In genomic region chr2:52556961-52557326, GRCm38 (mm10) we compare ENCODE assay signal across 12 mouse cellular contexts.
DNase-seq lines count a peak whose midpoint lies in the region; ATAC-seq and TF ChIP-seq lines count a peak whose summit lies in the region.
"Had no signal": no experiment of that assay in that cellular context is flagged by ENCODE, and none has a peak within 500 bp of the region (broad histone marks: within the 10 kb centered on the region; RNA-seq: fewer than 3 reads in every experiment).

No protein-coding gene starts in this region.

- peak overlapping the region; percentile 73 for H3K9ac ChIP-seq in hindbrain, embryonic 13.5 days
- H3K9ac ChIP-seq in midbrain, embryonic 16.5 days (ENCODE audit: low read depth, low read length): peak overlapping the region; percentile 63
- H3K9ac ChIP-seq: embryonic facial prominence, embryonic 13.5 days had no signal

- no peak for DNase-seq in frontal cortex, postnatal 10 days (ENCODE audit: low spot score in 2 of 2)
- no peak for DNase-seq in adrenal gland, adult 8-10 months
- no peak for DNase-seq in left cerebral cortex, adult 9 months (ENCODE audit: low spot score in 2 of 2)
- DNase-seq in kidney, postnatal 36 days: no peak
- DNase-seq: cerebellum, adult 9-10 months; heart, postnatal 4 days; kidney, adult 9 months had no signal

- H3K27ac ChIP-seq in cortical plate, adult 2 months (ENCODE audit: insufficient read depth, low read length): no peak overlapping the region
- peak overlapping the region; percentile 91; the same call in 1 of the 2 replicates for H3K27ac ChIP-seq in hindbrain, embryonic 13.5 days
- H3K27ac ChIP-seq in midbrain, embryonic 16.5 days (ENCODE audit: low read length): peak overlapping the region; percentile 40; the same call in 1 of the 2 replicates
- H3K27ac ChIP-seq: embryonic facial prominence, embryonic 13.5 days had no signal

- H3K36me3 ChIP-seq in hindbrain, embryonic 13.5 days: peaks cover 11% of the 10 kb centered on the region
- H3K36me3 ChIP-seq in midbrain, embryonic 16.5 days (ENCODE audit: control insufficient read depth, insufficient read depth, low read length): peaks cover 3% of the 10 kb centered on the region
- H3K36me3 ChIP-seq: embryonic facial prominence, embryonic 13.5 days had no signal

- H3K9me3 ChIP-seq in hindbrain, embryonic 13.5 days: no peaks in the 10 kb centered on the region
- peaks cover 4% of the 10 kb centered on the region for H3K9me3 ChIP-seq in midbrain, embryonic 16.5 days (replicated peaks; ENCODE audit: control insufficient read depth, low read length, poor library complexity, severe bottlenecking)

- 64% methylated on average over 4 of the region's 4 CpGs for WGBS in hindbrain, embryonic 13.5 days
- WGBS in midbrain, embryonic 16.5 days: 55% methylated on average over 4 of the region's 4 CpGs

- TF ChIP-seq CTCF in cortical plate, adult 2 months (IDR thresholded peaks at IDR 0.05; ENCODE audit: extremely low read depth, insufficient read depth, low read length): no peak

- no peaks in the 10 kb centered on the region for H3K27me3 ChIP-seq in hindbrain, embryonic 13.5 days
- no peaks in the 10 kb centered on the region for H3K27me3 ChIP-seq in midbrain, embryonic 16.5 days (ENCODE audit: control insufficient read depth, insufficient read depth, low read depth, low read length)
- H3K27me3 ChIP-seq: embryonic facial prominence, embryonic 13.5 days had no signal

- H3K4me2 ChIP-seq in hindbrain, embryonic 13.5 days: peak overlapping the region; percentile 72
- H3K4me2 ChIP-seq in midbrain, embryonic 16.5 days (ENCODE audit: low read length): peak overlapping the region; percentile 73
- H3K4me2 ChIP-seq: embryonic facial prominence, embryonic 13.5 days had no signal

- peaks cover 8% of the 10 kb centered on the region for H3K4me1 ChIP-seq in cortical plate, adult 2 months (ENCODE audit: control insufficient read depth, insufficient read depth, low read length)
- H3K4me1 ChIP-seq in hindbrain, embryonic 13.5 days (replicated peaks): peaks cover 32% of the 10 kb centered on the region
- H3K4me1 ChIP-seq in midbrain, embryonic 16.5 days (ENCODE audit: control insufficient read depth, insufficient read depth, low read length): peaks cover 22% of the 10 kb centered on the region

- H3K4me3 ChIP-seq in cortical plate, adult 2 months (ENCODE audit: insufficient read depth, low read length): peak overlapping the region; percentile 76
- peak overlapping the region; percentile 57 for H3K4me3 ChIP-seq in hindbrain, embryonic 13.5 days
- H3K4me3 ChIP-seq in midbrain, embryonic 16.5 days (ENCODE audit: low read depth, low read length): peak overlapping the region; percentile 61
- H3K4me3 ChIP-seq: embryonic facial prominence, embryonic 13.5 days had no signal

- peak; percentile 19; the same call in 1 of the 2 replicates for ATAC-seq in frontal cortex, adult (ENCODE audit: low TSS enrichment)
- no peak for ATAC-seq in hindbrain, embryonic 13.5 days (ENCODE audit: low FRiP score)
- ATAC-seq in midbrain, embryonic 16.5 days: no peak

- no peak for TF ChIP-seq POLR2A in cortical plate, adult 2 months (IDR thresholded peaks at IDR 0.05; ENCODE audit: extremely low read depth, insufficient read depth, low read length)
